Mouse (Mus musculus) heart, adult 9 months (tissue): Measurements from ENCODE around the gene Atrnl1.

Source experiments
- DNase-seq, 2 experiments: peaks; one replicate each; pipeline ENCODE4 v3.0.0; 2022; ENCODE audit warnings: low spot score in 2 of 2

Atrnl1 gene

DNA sequence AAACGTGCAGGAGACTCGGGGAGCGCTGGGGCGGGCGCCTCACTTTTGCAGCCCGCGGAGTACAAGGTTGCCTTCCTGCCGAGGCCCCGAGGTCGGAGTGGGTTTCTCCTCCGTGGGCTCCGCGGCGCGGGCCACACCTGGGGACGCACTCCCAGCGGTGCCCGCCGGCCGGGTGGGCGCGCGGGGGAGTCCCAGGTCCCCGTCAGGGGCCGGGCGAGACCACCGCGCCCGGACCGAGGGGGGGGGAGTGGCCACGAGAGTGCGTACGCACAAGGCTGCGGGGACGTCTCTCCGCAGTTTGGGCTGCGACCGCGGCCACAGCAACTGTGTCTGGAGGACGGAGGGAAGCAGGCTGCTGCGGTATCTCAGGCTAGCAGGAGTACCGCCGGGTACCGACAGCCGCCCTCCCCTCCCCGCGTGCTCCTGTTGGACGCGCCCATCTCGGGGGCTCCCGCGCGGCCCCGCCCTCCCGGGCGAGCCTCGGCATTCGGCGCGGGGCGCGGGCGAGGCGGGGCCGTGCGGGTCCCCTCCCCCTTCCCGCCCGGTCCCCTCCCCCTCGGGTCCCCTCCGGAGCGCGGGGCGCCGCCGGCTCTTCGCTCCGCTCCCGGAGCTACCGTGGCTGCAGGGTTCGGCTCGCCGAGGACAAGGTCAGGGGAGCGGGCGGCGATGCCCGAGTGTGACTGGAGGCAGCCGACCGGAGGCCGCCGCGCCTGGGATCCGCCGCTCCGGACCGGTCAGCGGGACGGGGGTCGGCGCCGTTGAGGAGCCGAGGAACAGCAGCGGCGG, at the start of gene Atrnl1:
Gene Atrnl1 (plus strand): TSS at position 559 of the 786 bp plus-strand sequence.
- DNase-seq: peak; percentile 84 to 88

DNA sequence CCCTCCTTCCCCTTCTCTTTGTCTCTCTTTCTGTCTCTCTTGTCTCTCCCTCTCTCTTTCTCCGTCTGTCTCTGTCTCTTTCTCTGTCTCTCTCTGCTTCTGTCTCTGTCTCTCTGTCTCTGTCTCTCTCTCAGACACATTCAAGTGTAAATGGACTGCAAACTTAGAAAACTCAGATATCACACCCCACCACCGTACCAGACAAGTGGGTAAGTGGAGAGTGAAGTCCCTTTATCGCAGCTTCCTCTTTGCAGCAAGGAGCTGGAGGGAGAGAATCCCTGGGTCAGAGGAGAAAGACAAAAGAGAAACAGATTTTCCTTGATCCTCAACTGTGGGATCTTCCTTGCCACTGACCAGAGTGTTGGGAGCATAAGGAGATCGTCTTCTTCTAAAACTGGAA, 49.3 kb upstream of the Atrnl1 start:
- no peak for DNase-seq

DNA sequence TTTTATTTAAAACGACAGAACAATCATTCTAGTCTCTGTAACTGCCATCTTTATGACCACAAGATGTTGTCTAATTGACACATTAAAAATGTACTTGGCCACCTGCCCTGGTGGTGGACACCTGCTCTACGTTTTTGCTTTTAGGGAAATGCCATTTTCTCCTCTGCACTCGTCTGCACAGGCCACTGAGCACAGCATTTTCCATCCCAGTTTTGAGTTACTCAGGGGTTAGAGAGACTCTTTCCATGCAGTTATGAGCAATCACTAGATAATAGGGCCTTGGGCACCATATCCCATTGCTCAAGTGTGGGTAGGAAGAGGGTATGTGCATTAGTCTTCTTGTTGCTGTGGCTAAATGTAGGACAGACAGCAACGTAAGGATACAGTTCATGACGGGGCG, 41.8 kb upstream of the Atrnl1 start:
- no peak for DNase-seq

DNA sequence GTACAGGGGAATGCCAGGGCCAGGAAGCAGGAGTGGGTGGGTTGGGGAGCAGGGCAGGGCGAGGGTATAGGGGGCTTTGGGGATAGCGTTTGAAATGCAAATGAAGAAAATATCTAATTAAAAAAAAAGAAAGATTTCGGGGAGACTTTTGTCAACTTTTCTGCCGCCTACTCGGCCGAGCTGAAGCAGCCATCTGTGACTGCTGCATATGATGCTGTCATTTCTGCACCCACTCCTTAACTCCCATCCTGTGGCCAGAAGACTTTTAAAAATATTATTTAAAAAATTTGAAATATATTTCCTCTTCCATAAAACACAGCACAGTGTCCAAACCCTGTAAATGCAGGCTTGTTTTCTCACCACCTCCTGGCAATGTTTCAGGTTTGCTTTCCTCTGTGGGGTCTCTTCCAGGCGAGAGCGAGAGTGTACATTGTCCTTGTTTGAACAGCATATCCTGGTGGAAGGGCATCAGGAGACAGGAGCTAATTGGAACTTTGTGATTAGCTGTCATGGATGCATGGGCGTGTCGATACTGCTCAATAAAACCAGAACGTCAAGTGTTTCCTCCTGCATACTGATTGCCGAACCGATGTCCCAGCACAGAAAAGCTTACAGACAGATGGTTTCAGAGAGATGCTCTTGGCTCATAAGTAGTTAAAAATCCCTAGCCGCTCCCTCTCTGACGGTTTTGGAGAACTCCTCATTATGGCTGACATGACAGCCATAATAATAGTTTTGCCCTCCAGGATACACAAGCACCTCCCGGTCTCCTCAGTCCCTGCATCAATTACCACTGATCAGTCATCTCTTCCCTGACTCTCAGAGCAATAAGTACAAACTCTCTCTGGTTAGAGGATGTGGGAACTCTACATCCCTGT, 38.2 kb upstream of the Atrnl1 start:
- DNase-seq: no peak

DNA sequence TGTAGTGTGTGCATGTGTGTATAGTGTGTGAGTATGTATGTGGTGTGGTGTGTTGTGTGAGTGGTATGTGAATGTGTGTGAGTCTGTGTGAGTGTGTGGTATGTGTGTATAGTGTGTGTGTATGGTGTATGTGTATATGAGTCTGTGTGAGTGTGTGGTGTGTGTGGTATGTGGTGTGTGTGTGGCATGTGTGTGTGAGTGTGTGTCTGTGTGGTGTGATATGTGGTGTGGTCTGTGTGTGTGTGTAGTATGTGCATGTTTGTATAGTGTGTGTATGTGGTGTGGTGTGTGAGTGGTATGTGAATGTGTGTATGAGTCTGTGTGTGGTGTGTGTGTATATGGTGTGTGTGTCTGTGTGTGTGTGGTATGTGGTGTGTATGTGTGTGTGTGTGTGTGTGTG, 37.4 kb upstream of the Atrnl1 start:
- DNase-seq: no peak

DNA sequence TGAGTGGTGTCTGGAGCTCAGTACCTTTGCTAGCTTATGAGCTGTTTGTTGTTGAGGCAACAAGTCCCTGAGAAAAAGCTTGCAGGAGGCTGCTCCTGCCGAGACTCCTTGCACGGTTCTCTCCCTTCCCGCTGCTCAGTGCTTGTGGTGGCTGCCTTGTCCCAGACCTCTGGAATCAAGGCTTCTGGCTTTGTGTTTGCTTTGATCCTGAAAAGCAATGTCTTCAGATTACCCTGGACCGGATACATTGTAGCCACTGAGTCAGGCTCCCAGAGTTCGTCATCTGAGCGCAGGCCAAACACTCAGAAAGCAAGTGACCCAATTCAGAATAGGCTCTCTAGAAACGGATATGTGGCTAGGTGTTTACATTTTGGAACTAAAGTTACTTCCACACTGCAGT, 35.8 kb upstream of the Atrnl1 start:
- DNase-seq: no peak

DNA sequence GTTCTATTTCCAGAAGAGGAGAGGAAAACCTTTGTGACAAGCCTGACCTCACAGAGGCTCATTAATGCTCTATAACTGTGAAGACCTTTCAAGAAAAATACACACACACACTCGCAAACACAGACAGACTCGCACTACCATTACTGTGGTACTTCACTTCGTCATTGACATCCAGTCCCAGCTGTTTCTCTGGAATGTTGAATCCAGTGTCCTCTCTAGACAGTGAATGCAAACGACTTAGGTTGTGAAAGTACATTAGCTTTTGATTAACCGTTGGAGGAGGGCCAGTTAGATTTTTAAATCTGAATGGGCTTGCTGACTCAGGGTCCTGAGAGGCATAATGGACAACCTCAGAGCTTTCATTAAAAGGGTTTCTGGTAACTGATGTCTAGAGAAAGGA, 34.0 kb upstream of the Atrnl1 start:
- no peak for DNase-seq

DNA sequence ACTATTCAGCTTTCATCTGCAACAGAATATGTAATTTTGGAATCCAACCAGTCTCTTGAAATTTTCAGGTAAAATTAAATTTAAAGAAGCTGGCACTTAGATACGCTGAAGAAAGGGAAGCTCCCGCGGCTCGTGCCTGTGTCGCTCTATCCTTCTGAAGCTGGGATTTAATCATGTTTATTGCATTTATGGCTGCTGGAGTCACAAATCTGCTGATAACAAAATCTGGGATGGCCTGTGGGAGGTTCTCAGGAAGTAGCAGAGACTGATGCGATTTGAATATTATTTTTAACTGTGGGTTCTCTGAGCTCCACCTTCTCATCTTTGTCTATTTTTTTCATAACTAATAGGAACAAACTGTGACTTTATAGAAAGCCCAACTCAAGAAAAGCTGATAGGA, 33.6 kb upstream of the Atrnl1 start:
- DNase-seq: no peak

DNA sequence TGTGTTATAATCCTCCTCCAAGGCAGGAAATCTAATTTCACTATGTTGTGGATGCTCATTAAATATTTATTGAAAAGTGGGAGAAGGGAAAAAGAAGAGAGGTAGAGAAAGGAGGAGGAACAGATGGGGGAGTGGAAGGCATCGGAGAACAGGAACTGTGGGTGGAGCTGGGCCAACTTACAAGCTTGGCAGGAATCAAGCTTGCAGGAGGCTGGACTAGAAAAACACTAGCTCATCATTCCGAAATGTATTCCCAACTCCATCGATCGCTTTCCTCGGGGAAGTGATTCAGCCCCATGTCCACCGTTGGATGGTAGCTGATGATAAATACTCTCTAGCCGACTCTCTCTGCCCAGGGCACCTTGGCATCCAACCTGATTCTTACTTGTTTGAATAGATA, 29.9 kb upstream of the Atrnl1 start:
- DNase-seq: no peak

DNA sequence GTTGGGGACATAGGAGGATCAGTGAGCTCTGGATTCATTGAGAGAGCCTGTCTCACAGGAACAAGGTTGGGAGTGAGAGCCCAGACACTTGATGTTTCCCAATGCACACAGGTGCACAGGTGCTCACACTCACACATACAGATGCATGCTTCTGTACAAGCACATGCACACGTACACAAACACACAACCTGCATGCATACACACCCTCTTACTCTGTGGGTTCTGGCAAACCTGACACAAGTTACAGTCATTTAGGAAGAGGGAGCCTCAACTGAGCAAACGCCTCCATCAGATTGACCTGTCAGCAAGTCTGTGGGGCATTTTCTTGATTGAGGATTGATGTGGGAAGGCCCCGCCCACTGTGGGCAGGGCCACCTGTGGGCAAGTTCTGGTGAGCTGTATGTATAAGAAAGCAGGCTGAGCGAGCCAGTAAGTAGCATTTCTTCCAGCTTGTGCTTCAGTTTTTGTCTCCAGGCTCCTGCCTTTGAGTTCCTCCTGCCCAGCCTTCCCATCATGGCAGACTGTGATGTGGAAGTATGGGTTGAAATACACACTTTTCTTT, 25.5 kb upstream of the Atrnl1 start:
- DNase-seq: no peak

DNA sequence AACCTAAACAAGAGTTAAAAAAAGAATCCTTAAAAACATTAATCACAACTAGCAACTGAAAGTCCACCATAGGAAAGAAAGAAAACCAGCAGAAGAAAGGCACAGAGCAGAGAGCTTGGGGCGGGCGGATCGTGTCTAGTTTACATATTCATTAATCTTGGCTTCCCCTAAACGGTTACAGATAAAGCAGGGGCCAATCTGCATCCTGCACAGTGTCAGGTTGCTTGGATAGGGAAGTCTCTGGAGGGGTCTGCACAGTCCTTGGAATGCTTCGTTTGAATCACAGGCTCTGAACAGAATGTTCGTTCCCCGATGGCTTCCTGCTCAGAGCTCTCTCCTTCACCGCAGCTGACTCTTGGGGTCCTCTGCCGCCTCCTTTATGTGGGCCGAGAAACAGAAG, 24.7 kb upstream of the Atrnl1 start:
- no peak for DNase-seq

DNA sequence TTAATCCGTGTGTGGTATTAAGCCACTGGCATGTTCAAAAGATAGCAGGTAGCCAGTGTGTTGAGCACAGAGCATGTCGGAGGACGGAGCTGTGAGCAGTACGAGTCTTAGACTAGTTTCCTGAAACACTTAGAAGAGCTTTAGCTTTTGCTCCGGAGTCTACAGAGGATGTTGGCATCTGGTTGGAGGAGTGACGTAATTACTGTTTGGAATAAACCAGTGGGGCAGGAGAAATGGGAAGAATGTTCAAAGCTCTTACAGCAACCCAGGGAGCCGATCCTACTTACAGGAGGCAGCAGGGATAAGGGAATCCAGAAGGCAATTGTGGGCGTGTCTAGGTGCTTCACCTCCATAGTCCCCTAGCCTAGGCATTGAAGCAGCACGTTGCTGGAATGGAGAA, 21.3 kb upstream of the Atrnl1 start:
- DNase-seq: no peak

DNA sequence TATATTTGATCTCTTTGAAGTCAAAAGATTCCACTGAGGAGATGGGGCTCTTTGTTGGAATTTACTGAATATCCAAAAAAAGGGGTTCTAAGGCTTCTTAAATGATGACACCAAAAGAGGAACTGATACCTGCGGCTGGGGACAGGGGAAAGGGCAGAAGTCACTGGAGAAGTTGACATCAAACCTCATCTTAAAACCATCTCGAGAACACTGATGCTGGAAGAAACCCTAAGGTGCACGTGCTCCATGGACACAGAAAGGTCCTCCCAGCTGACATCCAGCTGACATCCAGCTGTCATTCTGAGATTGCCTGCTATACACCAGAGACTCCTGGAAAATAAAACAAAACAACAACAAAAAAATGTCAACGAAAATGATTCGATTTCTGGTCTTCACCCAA, 19.9 kb upstream of the Atrnl1 start:
- DNase-seq: no peak

DNA sequence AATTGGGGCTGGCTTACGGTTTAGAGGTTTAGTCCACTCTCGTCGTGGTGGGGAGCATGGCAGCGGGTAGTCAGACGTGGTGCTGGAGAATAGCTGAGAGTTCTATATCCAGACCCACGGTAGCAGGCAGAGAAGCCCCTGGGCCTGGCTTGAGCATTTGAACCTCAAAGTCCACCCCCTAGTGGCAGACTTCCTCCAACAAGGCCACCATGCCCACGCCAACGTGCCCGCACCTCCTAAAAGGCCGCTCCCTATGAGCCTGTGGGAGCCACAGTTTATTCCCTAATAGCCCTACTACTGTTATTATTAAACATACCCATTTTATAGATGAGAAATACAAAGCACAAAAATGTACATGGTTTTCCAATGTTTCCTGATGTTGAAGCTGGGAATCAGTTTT, 19.2 kb upstream of the Atrnl1 start:
- DNase-seq: no peak

DNA sequence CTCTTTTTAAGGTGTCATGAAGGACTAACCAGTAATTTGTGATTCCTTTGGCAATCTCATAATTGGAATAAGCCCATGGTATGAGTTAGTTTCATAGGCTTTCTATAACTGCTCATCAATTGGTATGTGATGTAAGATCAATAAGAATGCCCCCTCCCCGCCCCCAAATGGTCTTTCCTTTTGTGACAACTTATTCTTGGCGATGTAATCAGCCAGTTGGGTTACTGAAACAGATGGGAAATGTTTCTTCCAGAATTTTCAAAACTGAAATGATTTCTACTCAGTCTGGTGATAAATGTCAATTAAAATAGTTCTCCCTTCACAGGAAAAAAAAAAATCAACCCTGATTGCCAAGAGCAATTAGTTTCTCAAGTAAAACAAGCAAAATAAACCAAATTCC, 18.5 kb upstream of the Atrnl1 start:
- no peak for DNase-seq

DNA sequence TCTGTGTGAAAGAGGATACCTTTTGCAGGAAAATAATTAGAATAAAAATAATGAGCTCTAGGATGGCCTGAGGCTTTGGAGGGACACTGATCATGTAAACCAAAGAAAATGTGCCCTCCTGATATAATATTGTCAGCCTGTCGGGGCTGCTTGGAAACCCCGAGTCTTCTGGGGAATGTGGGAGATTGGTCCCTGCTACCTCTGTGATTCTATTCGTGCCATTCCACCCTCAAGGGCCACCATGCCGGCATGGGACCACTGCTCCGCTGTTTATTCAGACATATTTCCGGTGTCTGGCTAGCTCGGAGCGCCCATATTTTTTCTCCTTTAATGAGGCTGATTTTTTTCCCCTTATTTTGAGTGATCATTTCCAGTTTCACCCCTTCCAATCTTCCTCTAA, 11.7 kb upstream of the Atrnl1 start:
- no peak for DNase-seq

DNA sequence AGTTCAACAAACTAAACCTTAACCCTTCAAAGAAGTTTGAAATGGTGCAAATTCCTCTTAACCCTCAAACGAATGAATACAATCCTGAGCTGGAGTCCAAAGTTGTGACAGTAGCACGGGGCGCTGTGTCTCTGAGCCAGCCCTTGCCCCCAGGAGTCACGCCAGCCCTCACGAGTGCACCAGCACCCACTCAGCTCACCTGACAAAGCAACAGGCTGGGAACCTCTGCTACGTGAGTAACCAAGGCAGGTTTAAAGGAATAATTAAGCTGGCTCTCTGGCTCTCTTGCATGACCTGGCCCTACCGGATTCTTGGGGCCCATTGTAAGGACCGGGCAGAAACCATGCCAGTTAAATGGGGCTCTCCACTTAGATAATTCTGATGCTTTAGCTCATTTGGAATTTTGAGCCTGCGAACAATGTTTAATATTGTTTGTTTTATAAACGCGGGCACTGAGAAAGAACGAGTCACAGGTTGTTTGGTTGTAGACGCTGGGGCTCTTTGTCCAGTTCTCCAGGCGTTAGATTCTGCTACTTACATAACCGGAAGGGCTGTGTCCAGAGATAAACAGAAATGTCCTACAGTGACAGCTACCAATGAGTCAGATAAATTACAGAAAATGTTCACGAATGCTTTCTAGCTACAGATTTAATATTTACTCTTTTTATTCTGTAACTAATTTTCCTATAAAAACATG, 10.5 kb upstream of the Atrnl1 start:
- no peak for DNase-seq

DNA sequence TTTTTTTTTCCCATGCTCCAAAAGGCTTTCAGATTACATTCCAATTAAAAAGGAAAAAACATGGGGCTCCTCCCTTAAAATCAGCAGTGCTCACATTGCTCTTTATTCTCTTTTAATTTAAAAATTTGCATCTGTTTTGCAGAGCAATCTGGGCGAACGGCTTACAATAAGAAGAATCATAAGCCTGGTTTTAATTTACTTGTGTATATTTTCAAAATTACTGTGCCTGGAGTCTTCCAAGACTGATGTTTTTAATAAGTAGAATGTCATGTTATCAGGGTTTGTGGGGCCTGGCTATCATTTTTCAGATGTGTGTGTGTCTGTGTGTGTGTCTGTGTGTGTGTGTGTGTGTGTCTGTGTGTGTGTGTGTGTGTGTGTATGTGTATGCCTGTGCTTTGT, 9.9 kb upstream of the Atrnl1 start:
- no peak for DNase-seq

DNA sequence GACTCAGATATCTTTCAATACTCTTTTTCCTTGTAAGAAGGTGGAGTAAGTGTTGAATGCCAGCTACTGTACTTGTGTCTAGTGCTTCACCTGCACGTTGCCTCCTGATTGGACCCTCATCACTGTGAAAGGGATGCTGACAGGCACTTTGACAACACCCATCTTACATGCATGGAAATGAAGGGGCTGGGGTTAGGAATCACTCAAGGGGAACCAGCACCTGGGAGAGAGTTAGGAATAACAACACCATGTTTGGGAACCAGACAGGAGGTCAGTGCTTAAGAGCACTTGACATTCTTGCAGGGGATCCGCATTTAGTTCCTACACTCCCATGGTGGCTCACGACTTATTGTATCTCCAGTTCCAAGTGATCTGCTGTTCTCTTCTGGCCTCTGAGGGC, 7.2 kb upstream of the Atrnl1 start:
- DNase-seq: no peak

DNA sequence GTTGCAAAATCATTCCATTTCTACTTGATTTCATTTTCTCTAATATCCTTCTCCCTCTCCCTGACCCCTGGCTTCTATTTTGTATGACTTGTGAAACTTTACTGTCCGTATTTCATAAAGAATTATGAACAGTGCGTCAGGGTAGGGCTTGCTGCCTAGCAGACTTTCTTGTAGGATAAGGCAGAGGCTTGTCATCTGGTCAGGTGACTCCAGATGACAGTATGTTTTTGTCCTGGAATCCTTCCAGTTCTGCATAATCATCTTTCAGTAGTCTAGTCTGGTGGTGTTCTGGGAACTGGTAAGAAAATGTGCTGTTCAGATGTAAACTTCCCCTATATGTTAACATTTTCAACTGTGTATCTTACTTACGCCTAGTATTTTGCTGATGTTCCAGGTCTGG, 4.9 kb upstream of the Atrnl1 start:
- no peak for DNase-seq

DNA sequence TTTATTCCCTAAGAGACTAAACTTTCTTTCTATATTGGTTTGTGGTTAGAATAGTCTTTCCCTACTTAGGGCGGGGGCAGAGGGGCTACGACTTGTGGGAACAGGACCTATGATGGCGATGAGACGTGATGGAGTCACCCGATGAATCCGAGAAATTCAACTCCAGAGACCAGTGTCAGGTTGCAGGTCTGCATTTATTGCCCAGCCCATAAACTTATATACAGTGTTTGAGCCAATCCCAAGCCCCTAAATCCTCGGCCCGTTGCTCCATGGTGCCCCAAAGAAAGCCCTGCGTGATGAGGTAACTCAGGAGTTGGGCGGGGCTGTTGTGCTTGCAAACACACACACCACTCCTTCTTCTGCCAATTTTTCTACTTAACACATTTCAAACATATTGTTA, 4.5 kb upstream of the Atrnl1 start:
- DNase-seq: no peak

DNA sequence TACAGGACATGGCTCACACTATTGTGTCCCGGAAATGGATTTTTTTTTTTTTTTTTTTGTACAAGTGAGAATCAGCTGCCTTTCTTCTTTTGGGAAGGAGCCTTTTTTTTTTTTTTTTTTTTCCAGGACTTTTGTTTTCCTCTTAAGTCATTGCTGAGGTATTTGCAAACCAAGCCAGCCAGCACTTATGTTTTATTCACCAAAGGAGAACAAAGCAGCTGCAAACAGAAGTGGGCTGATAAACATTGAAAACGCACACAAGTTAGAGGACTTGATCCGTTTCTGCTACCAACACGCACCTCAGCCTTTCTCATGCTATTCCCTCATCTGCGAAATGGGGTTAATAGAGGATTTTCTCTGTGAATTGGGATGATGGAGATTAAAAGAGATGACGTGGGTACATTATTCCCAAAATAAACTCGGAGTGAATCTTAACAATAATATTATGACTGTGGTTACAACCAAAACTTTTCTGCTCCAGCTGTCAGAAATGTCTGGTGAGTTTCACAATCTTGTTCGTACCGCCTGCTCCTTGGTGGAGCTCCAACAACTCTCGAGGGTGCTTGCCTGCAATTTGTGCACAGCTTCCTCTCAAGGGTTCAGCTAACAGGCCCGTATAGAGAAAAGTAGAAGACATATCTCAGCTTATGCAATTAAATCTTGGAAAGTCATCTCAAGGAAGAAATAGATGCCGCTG, 1.3 kb upstream of the Atrnl1 start:
- DNase-seq: peak; percentile 70 to 81
